Mouse (Mus musculus) thymus, postnatal 14 days (tissue): Measurements from ENCODE around the gene Hhipl1.
A peak's percentile ranks its signal among the peaks of the same experiment; 100 is the strongest.

Experiments
- DNase-seq: peaks from one replicate; pipeline ENCODE4 v3.0.0; 2021

Gene Hhipl1

DNA sequence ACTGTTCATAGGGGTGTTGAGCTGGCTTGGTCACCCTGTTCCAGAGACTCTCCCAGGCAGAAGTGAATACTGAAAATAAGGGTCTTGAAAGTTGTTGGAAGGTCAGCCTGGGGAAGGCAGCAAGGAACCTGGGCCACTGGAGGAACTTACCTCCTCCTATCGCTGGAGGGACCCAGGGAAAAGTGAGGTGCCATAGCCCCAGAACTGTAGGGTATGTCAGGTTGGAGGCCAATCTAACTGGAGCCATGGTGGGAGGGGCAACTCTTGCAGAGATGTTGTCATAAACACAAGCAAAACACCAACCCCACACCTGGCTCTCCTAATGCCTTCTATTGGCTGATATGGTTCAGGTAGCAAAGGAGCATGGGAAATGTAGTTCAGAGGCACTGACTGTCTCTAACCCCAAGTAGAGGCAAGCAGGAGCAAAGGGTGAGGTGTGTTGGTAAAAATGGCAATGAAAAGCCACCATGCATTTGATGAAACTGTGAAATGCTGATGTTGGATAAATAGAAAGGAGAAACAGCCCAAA, 7.2 kb downstream of the Hhipl1 start:
- no peak for DNase-seq

DNA sequence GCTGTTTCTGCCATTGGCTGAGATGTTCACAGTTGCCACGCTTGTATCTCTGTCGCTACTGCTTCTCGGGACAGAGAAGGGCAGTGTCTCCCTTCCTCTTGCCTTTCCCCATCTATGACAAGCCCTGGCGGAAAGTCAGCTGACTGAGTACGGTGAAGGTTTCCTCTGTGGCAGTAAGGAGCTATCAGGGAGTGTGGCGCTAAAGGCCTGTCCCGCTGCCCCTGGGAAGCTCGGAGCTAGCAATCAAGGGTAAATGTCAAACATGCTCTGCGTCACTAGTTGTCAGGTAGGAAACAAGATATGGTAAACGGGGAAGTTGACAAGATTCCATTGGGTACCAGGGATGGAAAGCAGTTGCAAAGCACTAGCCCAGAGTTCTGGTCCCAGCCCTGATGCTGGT, 9.7 kb downstream of the Hhipl1 start:
- no peak for DNase-seq

DNA sequence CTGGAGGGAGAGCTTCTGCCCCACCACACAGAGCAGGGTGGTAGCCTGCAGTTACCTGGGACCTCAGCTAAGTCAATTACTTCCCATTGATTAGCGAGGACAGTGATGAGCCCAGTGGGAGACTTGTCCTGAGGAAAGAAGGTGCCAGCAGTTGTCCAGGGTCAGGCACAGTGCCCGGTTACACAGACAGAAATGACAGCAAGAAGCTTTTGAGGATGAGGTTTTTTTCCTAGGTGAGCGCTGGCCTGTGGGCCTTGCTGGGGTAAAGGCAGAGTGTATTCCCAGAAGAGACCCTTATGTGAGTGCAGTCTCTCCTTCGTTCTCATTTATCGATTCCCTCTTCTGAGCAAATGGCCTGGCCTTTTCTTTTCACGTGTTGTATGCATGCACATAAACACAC, 10.6 kb downstream of the Hhipl1 start:
- no peak for DNase-seq

DNA sequence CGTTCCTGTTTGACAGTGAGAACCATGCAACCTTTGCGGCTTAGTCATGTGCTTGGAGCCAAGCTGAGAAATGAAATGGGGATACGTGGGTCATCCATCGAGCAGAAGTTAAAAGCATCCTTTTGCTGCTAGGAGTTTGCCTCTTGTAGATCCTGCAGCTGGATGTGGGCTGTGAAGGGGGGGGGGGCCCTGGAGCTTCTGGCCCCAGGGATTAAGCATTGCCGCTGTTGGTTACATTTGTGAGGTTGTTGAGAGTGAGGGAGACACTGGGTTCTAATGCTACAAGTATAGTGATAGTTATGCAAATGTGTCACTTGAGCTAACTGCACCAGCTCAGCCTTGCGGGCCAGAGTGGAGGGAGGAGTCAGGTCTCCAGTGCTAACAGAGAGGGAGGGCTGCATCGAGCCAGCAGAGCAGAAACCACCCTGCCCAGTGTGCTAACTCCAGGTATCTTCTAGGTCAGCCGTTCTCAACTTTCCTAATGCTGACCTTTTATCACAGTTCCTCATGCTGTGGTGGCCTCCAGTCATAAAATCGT, 11.2 kb downstream of the Hhipl1 start:
- no peak for DNase-seq

DNA sequence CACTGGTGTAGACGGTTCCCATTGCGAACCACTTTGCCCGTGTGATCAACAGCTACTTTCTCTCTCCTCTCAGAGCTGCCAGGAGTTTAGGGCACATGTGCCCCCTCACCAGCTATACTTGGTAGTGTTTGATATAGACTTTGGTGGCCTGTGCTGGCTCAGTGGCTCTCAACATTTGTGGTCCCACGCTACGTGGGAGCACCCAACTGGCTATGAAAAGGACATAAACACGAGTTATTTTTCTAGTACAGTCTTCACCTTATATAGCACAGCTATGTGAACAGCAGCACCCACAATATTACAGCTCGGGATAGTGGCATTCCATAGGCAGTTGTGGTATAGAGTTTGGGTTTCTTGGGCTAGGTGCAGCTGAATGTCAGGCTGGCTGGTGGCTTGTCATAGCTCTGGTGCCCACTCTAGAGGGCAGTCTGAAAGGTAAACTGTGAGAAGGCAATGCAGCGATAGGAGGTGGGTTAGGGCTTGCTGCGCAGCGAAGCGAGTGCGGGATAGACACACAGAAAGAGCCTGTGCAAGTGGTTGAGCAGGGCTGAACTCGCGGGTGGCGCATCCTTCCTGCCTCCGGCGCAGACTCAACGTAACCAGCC, 11.9 kb downstream of the Hhipl1 start:
- no peak for DNase-seq

DNA sequence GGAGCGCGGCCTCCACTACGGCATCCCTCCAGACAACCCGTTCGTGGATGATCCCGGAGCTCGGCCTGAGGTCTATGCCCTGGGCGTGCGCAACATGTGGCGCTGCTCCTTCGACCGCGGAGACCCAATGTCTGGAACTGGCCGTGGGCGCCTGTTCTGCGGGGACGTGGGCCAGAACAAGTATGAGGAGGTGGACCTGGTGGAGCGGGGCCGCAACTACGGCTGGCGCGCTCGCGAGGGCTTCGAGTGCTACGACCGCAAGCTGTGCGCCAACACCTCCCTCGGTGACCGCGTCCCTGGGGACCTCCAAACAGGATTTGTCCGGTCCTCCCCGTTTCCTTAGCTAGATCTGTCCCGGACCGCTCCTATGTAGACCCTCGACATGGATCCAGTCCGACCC, 12.4 kb downstream of the Hhipl1 start:
- DNase-seq, result no peak

DNA sequence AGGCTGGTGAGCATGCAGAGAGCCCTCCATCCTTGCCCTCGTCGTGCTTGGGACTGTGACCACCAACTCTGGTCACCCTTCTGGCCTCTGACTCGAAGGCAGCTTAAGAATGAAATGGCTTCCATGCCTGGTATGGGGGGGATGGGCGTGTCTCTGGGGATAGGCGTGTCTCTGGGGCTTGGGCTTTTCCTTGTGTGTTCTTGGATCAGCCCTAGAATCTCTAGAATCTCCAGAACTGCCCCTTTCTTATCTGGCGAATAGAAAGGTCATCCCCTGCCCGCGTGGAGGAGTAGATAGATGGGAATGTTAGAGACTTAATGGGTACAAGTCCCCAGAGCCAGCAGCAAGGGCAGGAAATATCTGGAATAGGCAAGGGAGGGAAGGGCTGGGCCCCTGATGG, 14.0 kb downstream of the Hhipl1 start:
- no peak for DNase-seq

DNA sequence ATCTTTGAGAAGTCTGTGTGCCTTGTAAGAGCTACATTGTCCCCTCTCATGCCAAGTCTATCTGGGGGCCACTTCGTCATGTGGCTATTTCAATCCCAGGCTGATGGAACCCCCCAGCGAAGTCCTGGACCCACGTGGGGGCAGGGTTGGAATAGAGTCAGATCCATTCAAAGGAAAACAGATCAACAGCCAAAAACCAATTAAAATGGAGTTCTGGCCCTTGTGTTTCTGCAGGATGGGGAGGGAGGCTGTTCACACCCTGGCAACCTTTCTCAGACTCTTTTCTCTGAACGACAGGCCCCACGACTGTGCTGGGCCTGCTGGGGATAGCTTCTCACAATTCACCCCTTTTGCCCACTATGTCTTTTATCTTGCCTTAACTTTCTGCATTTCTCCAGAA, 20.3 kb downstream of the Hhipl1 start:
- no peak for DNase-seq

DNA sequence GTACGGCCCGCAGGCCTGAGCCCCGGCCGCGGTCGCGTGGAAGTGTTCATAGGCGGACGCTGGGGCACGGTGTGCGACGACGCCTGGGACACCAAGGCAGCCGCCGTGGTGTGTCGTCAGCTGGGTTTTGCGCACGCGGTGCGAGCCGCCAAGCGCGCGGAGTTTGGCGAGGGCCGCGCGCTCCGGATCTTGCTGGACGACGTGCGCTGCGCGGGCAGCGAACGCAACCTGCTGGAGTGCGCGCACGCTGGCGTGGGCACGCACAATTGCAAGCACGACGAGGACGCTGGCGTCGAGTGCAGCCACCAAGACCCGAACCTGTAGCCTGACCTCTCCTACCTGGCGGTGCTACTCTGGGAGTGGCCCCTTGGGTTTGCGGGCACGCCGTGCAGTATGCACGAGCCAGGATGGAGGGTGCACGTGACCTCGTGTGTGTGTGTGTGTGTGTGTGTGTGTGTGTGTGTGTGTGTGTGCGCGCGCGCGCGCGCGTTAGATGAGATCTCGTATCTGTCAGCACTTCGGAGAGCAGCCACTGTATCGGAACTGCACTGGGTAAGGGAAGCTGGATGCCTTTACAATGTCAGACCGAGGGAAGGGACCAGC, 21.9 kb downstream of the Hhipl1 start:
- no peak for DNase-seq

DNA sequence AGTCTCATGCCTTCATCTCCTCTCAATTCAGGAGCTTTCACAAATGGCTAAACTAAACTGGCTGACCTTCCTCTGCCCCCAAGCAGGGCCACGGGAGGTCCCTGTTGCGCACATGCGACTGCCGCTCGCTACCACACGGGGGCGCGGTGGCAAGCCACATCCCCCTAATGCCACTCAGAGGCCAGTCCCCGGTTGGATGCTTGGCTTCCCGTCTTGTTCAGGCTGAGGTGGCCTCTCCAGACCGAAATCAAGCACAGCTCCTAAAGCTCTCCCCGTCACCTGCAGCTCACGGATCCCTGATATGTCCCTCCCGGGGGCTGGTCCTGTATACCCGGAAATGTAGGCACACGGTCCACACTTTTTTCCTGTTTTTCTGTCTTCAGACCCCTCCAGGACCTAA, 27.0 kb downstream of the Hhipl1 start:
- DNase-seq, result peak; percentile 80

DNA sequence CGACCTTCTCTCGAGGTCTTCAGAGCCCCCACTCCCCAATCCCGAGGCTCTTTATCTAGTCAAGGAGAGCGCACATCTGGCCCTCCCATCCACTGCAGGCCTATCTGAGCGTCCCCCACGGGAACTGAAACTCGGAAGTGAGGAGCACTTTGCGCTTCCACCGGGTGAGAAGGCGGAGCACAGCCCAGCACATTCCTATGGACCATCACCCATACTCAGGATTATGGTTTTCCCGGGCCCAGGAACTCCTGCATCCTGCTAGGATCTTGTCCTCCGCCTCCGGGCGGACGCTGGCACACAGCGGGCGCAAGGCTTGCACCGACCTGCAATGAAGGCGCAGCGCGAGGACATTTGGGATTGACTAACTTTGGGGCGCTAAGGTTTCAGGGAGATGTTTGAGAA, 27.4 kb downstream of the Hhipl1 start:
- peak; percentile 36 for DNase-seq

DNA sequence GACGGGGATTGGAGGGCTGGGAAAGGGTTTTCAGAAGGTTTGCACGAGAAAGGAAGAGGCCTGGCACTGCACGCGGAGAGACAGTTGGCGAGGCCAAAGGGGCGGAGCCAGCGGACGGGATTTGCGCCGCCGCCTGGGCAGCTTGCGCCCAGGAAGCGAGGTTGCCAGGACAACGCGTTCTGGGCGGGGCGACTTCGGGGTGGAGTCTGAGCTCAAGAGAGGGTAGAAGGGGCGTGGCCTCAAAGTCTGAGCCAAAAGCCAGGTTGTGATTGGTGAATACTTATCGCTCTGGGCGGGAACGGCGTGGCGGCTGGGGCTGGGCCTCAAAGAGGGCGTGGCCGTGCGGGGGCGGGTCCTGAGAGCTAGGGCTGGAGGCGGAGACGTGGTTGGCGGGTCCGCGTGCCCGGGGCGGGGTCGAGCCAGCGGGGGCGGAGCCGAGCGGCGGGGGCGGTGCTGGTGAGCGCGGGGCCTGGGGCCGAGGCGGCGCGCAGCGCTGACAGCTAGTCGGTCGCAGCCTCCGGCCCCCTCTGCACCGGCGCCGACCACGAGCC, 27.9 kb downstream of the Hhipl1 start, which contains the start of gene Cyp46a1:
Gene Cyp46a1 (plus strand): TSS at position 487 of the 551 bp plus-strand sequence.
- peak; percentile 94 for DNase-seq

DNA sequence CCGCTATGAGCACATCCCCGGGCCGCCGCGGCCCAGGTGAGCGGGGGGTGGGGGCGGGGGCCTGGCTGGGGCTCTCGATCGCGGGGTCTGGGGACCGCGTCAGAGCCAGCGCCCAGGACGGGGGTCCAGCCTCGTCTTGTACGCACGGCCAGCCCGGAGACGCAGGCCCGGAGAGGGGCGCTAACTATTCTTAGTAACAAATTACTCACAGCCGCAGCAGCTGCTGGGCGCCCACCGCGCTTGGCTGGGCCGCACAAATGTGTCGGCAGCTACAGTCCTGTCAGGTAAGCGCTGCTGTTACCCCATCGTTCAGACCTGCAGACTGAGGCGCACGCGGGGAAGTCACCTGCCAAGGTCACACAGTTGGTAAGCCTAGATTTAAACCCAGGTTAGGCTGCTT, 28.5 kb downstream of the Hhipl1 start:
- no peak for DNase-seq

DNA sequence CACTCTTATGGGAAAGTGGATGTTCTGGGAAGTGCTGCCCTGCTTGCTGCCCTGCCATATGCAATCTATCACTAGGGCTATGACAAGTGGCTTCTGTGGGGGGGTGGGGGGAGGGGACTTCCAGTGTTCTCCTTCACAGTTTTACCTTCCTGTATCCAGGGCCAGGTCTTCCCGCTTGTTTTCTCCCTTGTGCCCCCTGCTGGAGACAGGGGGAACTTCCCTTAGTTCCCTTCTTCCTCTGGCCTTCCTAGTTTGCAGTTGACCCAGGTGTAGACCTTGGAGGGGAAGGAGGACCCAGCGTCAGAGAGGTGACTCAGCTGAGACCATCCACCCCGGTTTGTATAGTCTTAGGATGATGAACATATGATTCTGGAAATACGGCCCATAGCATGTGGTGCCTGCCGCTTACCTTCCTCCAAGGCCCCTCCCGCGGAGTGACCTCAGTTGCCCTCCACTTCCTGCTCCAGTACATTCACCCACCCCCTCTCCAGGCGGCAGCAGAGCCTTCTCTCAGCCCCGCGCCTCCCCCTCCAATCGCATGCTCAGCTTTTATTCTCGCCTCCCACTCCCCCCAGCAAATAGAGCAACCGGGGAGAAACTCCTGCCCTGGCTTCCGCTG, 32.6 kb downstream of the Hhipl1 start:
- peak; percentile 31 for DNase-seq

DNA sequence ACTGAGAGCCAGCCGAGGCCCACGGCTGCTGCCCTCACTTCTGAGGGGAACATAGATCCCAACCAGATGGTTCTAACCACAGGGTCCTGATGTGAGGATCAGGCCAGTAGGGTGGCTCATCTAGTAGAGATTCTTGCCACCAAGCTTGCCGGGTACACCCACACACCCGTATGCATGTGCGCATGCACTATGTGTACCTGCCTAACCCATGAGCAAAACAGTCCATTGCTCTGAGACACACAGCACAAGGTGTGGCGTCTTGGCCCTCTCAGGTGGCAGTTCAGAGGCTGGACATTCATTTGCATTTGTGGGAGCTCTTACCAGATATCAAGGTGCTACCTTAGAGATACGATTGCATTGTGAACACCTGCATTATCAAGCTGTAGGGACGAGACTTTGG, 42.1 kb downstream of the Hhipl1 start:
- no peak for DNase-seq

DNA sequence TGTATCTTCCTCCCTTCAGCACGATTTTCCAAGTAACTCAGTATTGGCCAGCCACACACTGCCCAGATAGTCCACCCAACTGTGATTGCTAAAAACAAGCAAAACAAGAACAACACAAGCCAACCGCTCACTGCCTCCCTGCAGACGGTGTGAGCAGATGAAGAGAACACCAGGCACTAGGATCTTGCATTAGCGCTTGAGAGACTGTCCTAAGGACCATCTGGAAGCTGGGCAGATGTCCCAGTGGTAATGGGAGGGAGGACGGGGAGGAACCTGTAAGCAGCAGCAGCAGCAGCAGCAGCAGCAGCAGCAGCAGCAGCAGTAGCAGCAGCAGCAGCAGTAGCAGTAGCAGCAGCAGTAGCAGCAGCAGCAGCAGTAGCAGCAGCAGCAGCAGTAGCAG, 43.0 kb downstream of the Hhipl1 start:
- DNase-seq, result no peak

DNA sequence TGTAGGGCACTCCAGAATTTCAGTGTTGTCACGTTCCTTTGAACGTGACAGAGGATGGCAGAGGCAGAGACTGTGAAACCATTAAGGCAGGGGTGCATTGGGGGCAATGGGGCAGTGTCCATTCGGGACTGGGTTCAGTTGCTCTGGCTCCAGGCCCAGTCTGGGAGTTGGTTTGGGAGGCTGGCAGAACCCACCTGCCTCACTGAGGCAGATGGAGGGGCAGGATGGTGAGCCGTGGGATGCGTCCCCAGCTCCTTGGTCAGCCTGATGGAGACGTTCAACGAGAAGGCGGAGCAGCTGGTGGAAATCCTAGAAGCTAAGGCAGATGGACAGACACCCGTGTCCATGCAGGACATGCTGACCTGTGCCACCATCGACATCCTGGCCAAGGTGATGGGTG, 44.9 kb downstream of the Hhipl1 start:
- DNase-seq, result no peak

DNA sequence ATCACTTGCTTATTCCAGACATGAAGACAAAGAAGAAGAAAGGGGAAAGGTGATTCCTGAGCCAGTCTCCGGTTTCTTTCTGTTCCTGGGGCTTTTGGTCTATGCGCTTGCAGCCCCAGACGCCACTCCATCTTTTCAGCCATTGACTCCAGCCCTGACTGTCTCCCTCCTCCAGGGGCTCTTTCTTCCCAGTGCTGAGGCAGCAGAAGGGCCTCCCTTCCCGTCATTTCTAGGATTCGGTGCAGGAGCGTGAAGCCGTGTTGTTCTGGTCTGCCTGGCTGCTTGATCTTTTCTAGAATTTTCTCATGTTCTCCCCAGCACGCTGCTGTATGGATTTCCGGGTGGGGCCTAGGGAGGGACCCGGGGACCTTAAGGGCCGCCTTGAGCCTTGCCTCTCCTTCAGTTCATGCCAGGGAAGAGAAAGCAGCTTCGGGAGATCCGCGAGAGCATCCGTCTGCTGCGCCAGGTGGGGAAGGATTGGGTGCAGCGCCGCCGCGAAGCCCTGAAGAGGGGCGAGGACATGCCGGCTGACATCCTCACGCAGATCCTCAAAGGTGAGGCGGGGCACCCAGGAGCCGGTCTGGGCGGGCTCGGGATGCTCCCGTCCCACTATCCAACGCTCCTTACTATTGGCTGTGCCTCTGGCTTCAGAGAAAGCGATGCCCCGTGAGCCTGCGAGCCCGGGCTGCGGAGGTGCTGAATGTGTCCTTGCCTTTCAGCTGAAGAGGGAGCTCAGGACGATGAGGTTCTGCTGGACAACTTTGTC, 46.5 kb downstream of the Hhipl1 start:
- no peak for DNase-seq

DNA sequence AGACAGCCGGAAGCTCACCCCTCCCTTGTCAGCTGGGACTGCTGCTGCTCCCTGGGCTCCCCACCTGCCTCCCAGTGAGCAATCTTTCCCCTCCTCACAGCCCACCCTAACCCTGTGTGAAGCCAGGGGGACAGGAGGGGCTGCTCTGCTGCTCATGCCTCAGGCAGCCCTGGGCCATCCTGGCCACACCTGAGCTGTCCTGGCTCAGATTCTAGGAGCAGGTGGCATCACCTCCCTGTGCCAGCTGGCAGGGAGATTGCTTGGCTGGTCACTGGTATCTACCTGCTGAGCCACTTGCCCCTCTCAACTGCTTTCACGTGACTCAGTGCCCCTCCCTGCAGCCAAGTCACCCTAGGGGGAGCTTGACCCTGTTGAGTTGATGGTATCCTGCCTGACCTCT, 48.2 kb downstream of the Hhipl1 start:
- DNase-seq, result no peak

DNA sequence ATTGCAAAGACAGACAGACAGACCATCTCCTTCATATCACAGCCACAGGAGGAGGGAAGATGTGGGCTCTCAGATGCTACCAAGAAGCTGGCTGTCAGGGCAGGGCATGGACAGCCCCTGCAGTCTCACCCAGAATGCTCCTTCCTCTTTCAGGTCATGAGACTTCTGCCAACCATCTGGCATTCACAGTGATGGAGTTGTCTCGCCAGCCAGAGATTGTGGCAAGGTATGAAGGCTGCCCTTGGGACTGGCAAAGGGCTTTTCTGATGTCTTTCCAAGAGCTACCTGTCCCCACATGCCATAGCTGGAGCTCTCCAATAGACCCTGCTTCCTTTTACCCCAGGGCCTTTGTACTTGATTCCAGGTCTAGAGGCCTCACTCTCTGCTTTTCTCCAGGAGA, 49.2 kb downstream of the Hhipl1 start:
- no peak for DNase-seq

DNA sequence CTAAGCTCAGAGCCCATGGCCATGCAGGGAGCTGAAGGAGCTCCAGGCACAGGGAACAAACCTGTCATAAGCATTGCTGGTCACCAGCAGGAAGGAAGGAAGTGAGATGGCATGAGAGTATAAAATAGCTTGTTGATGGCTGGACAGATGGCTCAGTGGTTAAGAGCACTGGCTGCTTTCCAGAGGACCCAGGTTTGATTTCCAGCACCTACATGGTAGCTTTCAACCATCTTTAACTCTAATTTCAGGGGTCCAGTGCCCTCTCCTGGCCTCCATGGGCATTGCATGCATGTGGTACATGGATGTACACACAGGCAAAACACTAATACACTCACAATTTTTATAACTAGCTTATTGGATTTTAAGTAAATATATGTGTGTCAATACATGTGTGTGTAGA, 49.9 kb downstream of the Hhipl1 start:
- no peak for DNase-seq

DNA sequence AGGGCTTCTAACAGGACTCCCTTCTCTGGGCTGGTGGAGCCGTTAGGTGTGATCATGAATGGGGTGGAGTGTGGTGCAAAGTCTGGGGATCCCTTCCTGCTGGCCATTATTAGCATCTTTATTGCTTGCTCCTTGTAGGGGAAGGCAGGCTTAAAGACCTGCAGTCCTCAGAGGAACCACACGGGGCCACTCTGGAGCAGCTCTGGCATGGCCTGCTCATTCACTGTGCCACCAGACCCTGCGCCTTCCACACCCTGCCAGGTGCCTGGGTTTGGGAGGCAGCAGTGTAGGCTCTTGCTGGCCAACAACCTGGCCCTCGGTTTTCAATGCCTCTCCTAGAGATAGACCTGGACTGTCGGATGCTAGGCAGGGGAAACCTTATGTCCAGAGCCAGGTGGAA, 57.7 kb downstream of the Hhipl1 start:
- peak; percentile 43 for DNase-seq

DNA sequence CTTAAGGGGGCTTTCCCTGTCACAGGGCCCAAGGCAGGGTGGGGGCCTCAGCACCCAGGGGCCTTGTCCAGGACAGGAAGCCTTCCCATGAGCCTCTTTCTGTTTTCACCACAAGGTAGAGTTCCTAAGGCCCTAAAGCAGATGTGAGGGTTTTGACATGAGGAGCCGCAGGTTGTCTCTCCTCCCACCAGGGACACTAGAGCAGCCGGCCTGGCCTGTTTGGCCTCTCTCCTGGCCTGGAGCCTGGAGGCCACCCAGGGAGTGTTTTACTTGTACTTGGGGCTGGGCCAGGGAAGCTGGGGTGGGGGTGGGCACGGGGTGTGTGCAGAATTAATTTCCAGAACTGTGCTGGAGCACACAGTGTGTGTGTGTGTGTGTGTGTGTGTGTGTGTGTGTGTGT, 59.3 kb downstream of the Hhipl1 start:
- no peak for DNase-seq
